Mouse (Mus musculus) right cerebral cortex, postnatal 36 days (tissue): ENCODE results near the gene Gm38394.

Experiments used
- DNase-seq, 2 experiments: peaks; one replicate each; pipeline ENCODE4 v3.0.0; 2022; ENCODE audit warnings: low spot score in 2 of 2, mixed read lengths in 1 of 2

Gene Gm38394

DNA sequence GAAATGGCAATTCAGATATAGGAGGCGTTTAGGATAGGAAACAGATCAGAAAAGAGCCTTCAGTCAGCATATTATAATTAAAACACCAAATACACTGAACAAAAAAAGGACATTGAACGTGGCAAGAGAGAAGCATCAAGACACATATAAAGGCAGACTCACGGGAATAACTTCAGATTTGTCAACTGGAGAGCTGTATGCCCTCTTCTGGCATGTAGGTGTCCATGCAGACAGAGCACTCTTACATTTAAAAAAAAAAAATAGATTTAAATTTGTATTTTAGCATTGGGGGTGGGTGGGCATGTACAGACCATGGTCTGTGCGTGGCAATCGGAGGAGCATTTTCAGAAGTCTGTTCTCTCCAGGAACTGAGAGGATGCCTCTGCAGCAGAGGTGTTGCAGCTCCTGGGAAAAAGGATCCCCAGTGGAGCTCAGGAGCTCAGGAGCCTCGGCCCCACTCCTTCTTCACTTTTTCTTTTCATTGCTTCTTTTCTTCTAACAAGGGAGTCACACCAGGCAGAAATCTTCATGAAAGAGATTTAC is 75.1 kb downstream of the Gm38394 start:
- DNase-seq: no peak

GRCm38 (mm10) chr1:133571293-133571692 is 89.8 kb downstream of the Gm38394 start:
- DNase-seq: no peak
